11 mouse cellular contexts compared by ENCODE assay signal in genomic region chr5:92127751-92128150, GRCm38 (mm10). TPM values are rescaled to one million over a fixed set of nuclear protein-coding genes. Genes with fewer than 3 reads are reported as not detected.
DNase-seq lines count a peak whose midpoint lies in the region; ATAC-seq lines count a peak whose summit lies in the region.
"Had no signal": no experiment of that assay in that cellular context is flagged by ENCODE, and none has a peak within 500 bp of the region (broad histone marks: within the 10 kb centered on the region; RNA-seq: fewer than 3 reads in every experiment).

No protein-coding gene starts in this region.

- H3K4me3 ChIP-seq in heart, embryonic 11.5 days (ENCODE audit: low read depth, low read length): peak overlapping the region; percentile 27; the same call in 1 of the 2 replicates
- H3K4me3 ChIP-seq in megakaryocyte, embryonic 14.5 days (replicated peaks): peak overlapping the region; percentile 90
- H3K4me3 ChIP-seq in intestine, embryonic 16.5 days (ENCODE audit: low read length): no peak overlapping the region
- H3K4me3 ChIP-seq in stomach, embryonic 15.5 days (replicated peaks): no peak overlapping the region
- H3K4me3 ChIP-seq: kidney, embryonic 15.5 days; neural tube, embryonic 13.5 days had no signal

- H3K9ac ChIP-seq in heart, embryonic 11.5 days (ENCODE audit: low read depth, low read length): peak overlapping the region; percentile 52; the same call in 1 of the 2 replicates
- H3K9ac ChIP-seq in intestine, embryonic 16.5 days (ENCODE audit: low read depth, low read length): no peak overlapping the region
- no peak overlapping the region for H3K9ac ChIP-seq in stomach, embryonic 15.5 days
- H3K9ac ChIP-seq: kidney, embryonic 15.5 days; neural tube, embryonic 13.5 days had no signal

- ATAC-seq in heart, embryonic 11.5 days (replicated peaks; ENCODE audit: insufficient number of reproducible peaks, low FRiP score, low TSS enrichment): no peak
- ATAC-seq in megakaryocyte, adult 5-6 weeks (ENCODE audit: poor library complexity, severe bottlenecking): no peak
- no peak; the same call in 1 of the 2 replicates for ATAC-seq in intestine, embryonic 16.5 days
- ATAC-seq in stomach, embryonic 15.5 days (ENCODE audit: insufficient read depth, low FRiP score, low read depth): no peak

- peak overlapping the region; percentile 59 for H3K4me2 ChIP-seq in heart, embryonic 11.5 days
- no peak overlapping the region for H3K4me2 ChIP-seq in intestine, embryonic 16.5 days (ENCODE audit: low read depth, low read length)
- H3K4me2 ChIP-seq in stomach, embryonic 15.5 days: no peak overlapping the region
- H3K4me2 ChIP-seq: neural tube, embryonic 13.5 days had no signal

- no peaks in the 10 kb centered on the region for H3K27me3 ChIP-seq in heart, embryonic 11.5 days (ENCODE audit: control insufficient read depth, insufficient read depth, low read length)
- no peaks in the 10 kb centered on the region for H3K27me3 ChIP-seq in megakaryocyte, embryonic 14.5 days (replicated peaks)
- no peaks in the 10 kb centered on the region for H3K27me3 ChIP-seq in intestine, embryonic 16.5 days (replicated peaks; ENCODE audit: control insufficient read depth, insufficient read depth, low read length)
- no peaks in the 10 kb centered on the region for H3K27me3 ChIP-seq in stomach, embryonic 15.5 days (replicated peaks)
- H3K27me3 ChIP-seq: kidney, embryonic 15.5 days; neural tube, embryonic 13.5 days had no signal

- WGBS in heart, embryonic 11.5 days (ENCODE audit: insufficient replicate concordance): 88% methylated on average over 10 of the region's 10 CpGs
- WGBS in intestine, embryonic 16.5 days: 78% methylated on average over 10 of the region's 10 CpGs
- WGBS in stomach, embryonic 15.5 days: 67% methylated on average over 10 of the region's 10 CpGs

- peak overlapping the region; percentile 86; the same call in 1 of the 2 replicates for H3K27ac ChIP-seq in heart, embryonic 11.5 days (ENCODE audit: low read depth, low read length)
- peak overlapping the region; percentile 10 for H3K27ac ChIP-seq in intestine, embryonic 16.5 days (ENCODE audit: low read length)
- peak overlapping the region; percentile 65; the same call in 1 of the 2 replicates for H3K27ac ChIP-seq in stomach, embryonic 15.5 days
- H3K27ac ChIP-seq: kidney, embryonic 15.5 days; neural tube, embryonic 13.5 days had no signal

- peaks cover 15% of the 10 kb centered on the region; the same call in 1 of the 2 replicates for H3K4me1 ChIP-seq in heart, embryonic 11.5 days (ENCODE audit: control insufficient read depth, insufficient read depth, low read length)
- H3K4me1 ChIP-seq in megakaryocyte, embryonic 14.5 days: peaks cover 54% of the 10 kb centered on the region
- H3K4me1 ChIP-seq in intestine, embryonic 16.5 days (ENCODE audit: control insufficient read depth, insufficient read depth, low read length): 0 out of 2 replicates have a peak, but pooled peaks cover 6% of the 10 kb centered on the region
- peaks cover 11% of the 10 kb centered on the region for H3K4me1 ChIP-seq in stomach, embryonic 15.5 days

- H3K36me3 ChIP-seq in heart, embryonic 11.5 days (ENCODE audit: control insufficient read depth, insufficient read depth, low read length): no peaks in the 10 kb centered on the region; the same call in 1 of the 2 replicates
- H3K36me3 ChIP-seq in megakaryocyte, embryonic 14.5 days (replicated peaks; ENCODE audit: low read length): peaks cover 48% of the 10 kb centered on the region
- no peaks in the 10 kb centered on the region for H3K36me3 ChIP-seq in intestine, embryonic 16.5 days (ENCODE audit: control insufficient read depth, insufficient read depth, low read length)
- no peaks in the 10 kb centered on the region for H3K36me3 ChIP-seq in stomach, embryonic 15.5 days
- H3K36me3 ChIP-seq: kidney, embryonic 15.5 days had no signal

- DNase-seq in heart, adult 9 months (ENCODE audit: low spot score in 2 of 2): no peak
- DNase-seq in retina, postnatal 1 day: no peak
- DNase-seq in cerebellum, adult 11 months: no peak
- DNase-seq: gastrocnemius, postnatal 25 days had no signal

- no peaks in the 10 kb centered on the region for H3K9me3 ChIP-seq in heart, embryonic 11.5 days (replicated peaks; ENCODE audit: control insufficient read depth, low read length)
- peaks cover 11% of the 10 kb centered on the region for H3K9me3 ChIP-seq in megakaryocyte, embryonic 14.5 days
- no peaks in the 10 kb centered on the region for H3K9me3 ChIP-seq in intestine, embryonic 16.5 days (ENCODE audit: control insufficient read depth, low read length)
- no peaks in the 10 kb centered on the region for H3K9me3 ChIP-seq in stomach, embryonic 15.5 days
- H3K9me3 ChIP-seq: kidney, embryonic 15.5 days had no signal

RNA-seq across cellular contexts. Expression of gene Uso1, which starts 10.0 kb away (rescaled TPM):
- 25.9 and 26.7 TPM in 2 replicates for polyA plus RNA-seq in heart, embryonic 11.5 days (2014; fragmentation: Nextera tagmentation; extraction: Ambion mirVana)
- polyA plus RNA-seq in megakaryocyte, embryonic 14.5 days (2012; ENCODE audit: insufficient read depth, low replicate concordance): 24.1 and 49.3 TPM in 2 replicates
- 55.8 and 56.5 TPM in 2 replicates for total RNA-seq in megakaryocyte, adult 5-6 weeks (2015)
- 20.9 and 29.7 TPM in 2 replicates for total RNA-seq in megakaryocyte, adult 5-6 weeks (2017)
- 43.5 and 46.7 TPM in 2 replicates for polyA plus RNA-seq in intestine, embryonic 16.5 days (2015; fragmentation: Nextera tagmentation; extraction: Ambion mirVana)
- 46.0 and 49.4 TPM in 2 replicates for polyA plus RNA-seq in stomach, embryonic 15.5 days (2015; fragmentation: Nextera tagmentation; extraction: Ambion mirVana)

RNA-seq across cellular contexts. Expression of gene G3bp2, which starts 44.2 kb away (rescaled TPM):
- polyA plus RNA-seq in heart, embryonic 11.5 days (2014; fragmentation: Nextera tagmentation; extraction: Ambion mirVana): 177 and 181 TPM in 2 replicates
- polyA plus RNA-seq in megakaryocyte, embryonic 14.5 days (2012; ENCODE audit: insufficient read depth, low replicate concordance): 3.8 and 11.5 TPM in 2 replicates
- 79.8 and 83.1 TPM in 2 replicates for total RNA-seq in megakaryocyte, adult 5-6 weeks (2015)
- 107 and 112 TPM in 2 replicates for total RNA-seq in megakaryocyte, adult 5-6 weeks (2017)
- 147 and 167 TPM in 2 replicates for polyA plus RNA-seq in intestine, embryonic 16.5 days (2015; fragmentation: Nextera tagmentation; extraction: Ambion mirVana)
- 159 and 163 TPM in 2 replicates for polyA plus RNA-seq in stomach, embryonic 15.5 days (2015; fragmentation: Nextera tagmentation; extraction: Ambion mirVana)

Comparison
In these comparisons a context has a peak if more than half of its experiments do, and no peak if none do; other contexts are left out.
1. H3K27ac ChIP-seq: peak in every context shown above with its lines; median percentile 86 in heart, embryonic 11.5 days; 65 in stomach, embryonic 15.5 days; 10 in intestine, embryonic 16.5 days.
2. H3K4me3 ChIP-seq: peak in heart, embryonic 11.5 days (single experiment) and megakaryocyte, embryonic 14.5 days (single experiment); none in intestine, embryonic 16.5 days (single experiment) and stomach, embryonic 15.5 days (single experiment).
3. RNA of gene G3bp2, which starts 44.2 kb away (polyA plus RNA-seq): 177 to 181 TPM in heart, embryonic 11.5 days, 147 to 167 TPM in intestine, embryonic 16.5 days and 159 to 163 TPM in stomach, embryonic 15.5 days; 3.8 to 11.5 TPM in megakaryocyte, embryonic 14.5 days; every median in the first group is over 10 times any median in the second.